Mouse (Mus musculus) myocyte (in vitro differentiated cells): ENCODE results near the gene Gm14085. TPM values are rescaled to one million over a fixed set of nuclear protein-coding genes. Genes with fewer than 3 reads are reported as not detected.
"Not testable (repeated sequence)": the region's sequence is repeated elsewhere in the genome, so short reads cannot be mapped to it uniquely, and the experiment has no call there.

Experiments used
- H3K27me3 ChIP-seq: one replicate; pipeline ENCODE4 v1.6.1; 2011; ENCODE audit not compliant: control insufficient read depth, insufficient read depth, insufficient read length
- H3K36me3 ChIP-seq: one replicate; pipeline ENCODE4 v1.6.1; 2011; ENCODE audit not compliant: control insufficient read depth, insufficient read depth
- H3K4me2 ChIP-seq: one replicate; pipeline ENCODE4 v1.6.1; 2011; ENCODE audit warnings: low read depth, control low read depth
- H3K4me3 ChIP-seq: one replicate; pipeline ENCODE4 v1.5.1; 2011; ENCODE audit warnings: mild to moderate bottlenecking, control low read depth, moderate library complexity
- H3K79me2 ChIP-seq: one replicate; pipeline ENCODE4 v1.6.1; 2011; ENCODE audit not compliant: control insufficient read depth, insufficient read depth
- H3ac ChIP-seq: one replicate; pipeline ENCODE4 v1.6.1; 2011; ENCODE audit not compliant: control insufficient read depth, insufficient read length
- CEBPB ChIP-seq: IDR thresholded peaks from 2 replicates; pipeline ENCODE4 v1.6.1; 2011; ENCODE audit warnings: mild to moderate bottlenecking, moderate library complexity; ENCODE audit not compliant: poor library complexity, insufficient read depth, severe bottlenecking
- E2F4 ChIP-seq: IDR thresholded peaks from one replicate; pipeline ENCODE4 v1.6.1; 2011; ENCODE audit warnings: mild to moderate bottlenecking, control low read depth, moderate library complexity; ENCODE audit not compliant: insufficient read depth
- MAX ChIP-seq: IDR thresholded peaks from one replicate; pipeline ENCODE4 v1.6.1; 2011; ENCODE audit warnings: low read depth, mild to moderate bottlenecking, control low read depth
- MYOD1 ChIP-seq, 3 experiments: IDR thresholded peaks; one replicate each; pipeline ENCODE4 v1.6.1; 2011; ENCODE audit warnings: control low read depth in 2 of 3, low read depth in 2 of 3, mild to moderate bottlenecking in 2 of 3, moderate library complexity in 1 of 3; ENCODE audit not compliant: insufficient read length in 2 of 3, control insufficient read depth in 1 of 3
- MYOG ChIP-seq, 3 experiments: IDR thresholded peaks; one replicate each; pipeline ENCODE4 v1.6.1; 2011; ENCODE audit warnings: control low read depth in 2 of 3, low read depth in 2 of 3, mild to moderate bottlenecking in 2 of 3; ENCODE audit not compliant: insufficient read length in 2 of 3, control insufficient read depth in 1 of 3, insufficient read depth in 1 of 3
- POLR2A ChIP-seq: IDR thresholded peaks from one replicate; pipeline ENCODE4 v1.6.1; 2011; ENCODE audit warnings: low read depth, mild to moderate bottlenecking, control low read depth, moderate library complexity; ENCODE audit not compliant: insufficient read length
- POLR2AphosphoS2 ChIP-seq: IDR thresholded peaks from one replicate; pipeline ENCODE4 v1.6.1; 2011; ENCODE audit warnings: low read depth, control low read depth; ENCODE audit not compliant: insufficient read length
- REST ChIP-seq: IDR thresholded peaks from one replicate; pipeline ENCODE4 v1.6.1; 2011; ENCODE audit warnings: mild to moderate bottlenecking, control low read depth, moderate library complexity; ENCODE audit not compliant: insufficient read depth, insufficient read length
- SRF ChIP-seq: IDR thresholded peaks from one replicate; pipeline ENCODE4 v1.6.1; 2011; ENCODE audit warnings: low read depth; ENCODE audit not compliant: control insufficient read depth, insufficient read length
- TCF12 ChIP-seq: IDR thresholded peaks from one replicate; pipeline ENCODE4 v1.6.1; 2011; ENCODE audit warnings: mild to moderate bottlenecking, control low read depth; ENCODE audit not compliant: poor library complexity, insufficient read depth, severe bottlenecking
- TCF3 ChIP-seq: IDR thresholded peaks from one replicate; pipeline ENCODE4 v1.6.1; 2011; ENCODE audit warnings: low read depth, control low read depth; ENCODE audit not compliant: insufficient read length
- USF1 ChIP-seq: IDR thresholded peaks from one replicate; pipeline ENCODE4 v1.6.1; 2011; ENCODE audit warnings: low read depth, mild to moderate bottlenecking, control low read depth, moderate library complexity
- polyA plus RNA-seq: library from polyadenylated mRNA; unstranded; fragments of >200 nt; fragmentation: generic; extraction: Trizol; gene quantifications from one replicate; pipeline ENCODE4 v1.2.1, GENCODE M21; 2012; ENCODE audit warnings: missing spikeins

The Gm14085 gene
- polyA plus RNA-seq, result not detected

DNA sequence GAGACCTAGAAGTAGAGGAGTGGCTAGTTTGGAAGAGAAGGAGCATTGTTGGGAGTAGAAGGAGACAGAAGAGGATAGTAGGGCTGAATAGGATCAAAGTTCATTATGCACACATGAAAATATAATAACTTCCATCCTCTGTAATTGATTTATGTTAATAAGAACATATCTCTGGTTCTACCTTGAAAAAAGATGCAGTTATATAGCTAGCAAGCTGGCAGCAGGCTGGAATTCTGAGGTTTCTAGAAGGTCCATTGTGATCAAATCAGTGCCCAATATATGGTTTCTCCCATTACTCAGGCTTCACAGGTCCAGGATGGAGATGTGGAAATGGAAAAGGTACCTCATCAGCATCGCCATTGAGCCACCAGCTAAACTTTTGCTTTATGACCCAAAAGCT lies at the start of gene Gm14085:
Gm14085 (plus strand) TSS at position 301 of the 400 bp plus-strand sequence.
- Histone ChIP-seq H3K4me2 (no peak within 1 kb of the TSS), H3K27me3 (no peaks in the 10 kb centered on the region), H3K79me2 (no peaks in the 10 kb centered on the region), H3ac (no peak within 1 kb of the TSS), H3K4me3 (no peak within 1 kb of the TSS), H3K36me3 (no peaks in the 10 kb centered on the region)
- no peak for TF ChIP-seq MYOG (IDR thresholded peaks at IDR 0.05; ENCODE audit: control insufficient read depth in 1 of 3, insufficient read depth in 1 of 3, insufficient read length in 2 of 3, low read depth in 2 of 3)
- TF ChIP-seq USF1, result no peak
- TF ChIP-seq SRF, result no peak
- TF ChIP-seq MYOD1 (IDR thresholded peaks at IDR 0.05; ENCODE audit: control insufficient read depth in 1 of 3, insufficient read length in 2 of 3, low read depth in 2 of 3), result no peak
- no peak for TF ChIP-seq POLR2A
- TF ChIP-seq CEBPB, result no peak
- TF ChIP-seq REST, result no peak

DNA sequence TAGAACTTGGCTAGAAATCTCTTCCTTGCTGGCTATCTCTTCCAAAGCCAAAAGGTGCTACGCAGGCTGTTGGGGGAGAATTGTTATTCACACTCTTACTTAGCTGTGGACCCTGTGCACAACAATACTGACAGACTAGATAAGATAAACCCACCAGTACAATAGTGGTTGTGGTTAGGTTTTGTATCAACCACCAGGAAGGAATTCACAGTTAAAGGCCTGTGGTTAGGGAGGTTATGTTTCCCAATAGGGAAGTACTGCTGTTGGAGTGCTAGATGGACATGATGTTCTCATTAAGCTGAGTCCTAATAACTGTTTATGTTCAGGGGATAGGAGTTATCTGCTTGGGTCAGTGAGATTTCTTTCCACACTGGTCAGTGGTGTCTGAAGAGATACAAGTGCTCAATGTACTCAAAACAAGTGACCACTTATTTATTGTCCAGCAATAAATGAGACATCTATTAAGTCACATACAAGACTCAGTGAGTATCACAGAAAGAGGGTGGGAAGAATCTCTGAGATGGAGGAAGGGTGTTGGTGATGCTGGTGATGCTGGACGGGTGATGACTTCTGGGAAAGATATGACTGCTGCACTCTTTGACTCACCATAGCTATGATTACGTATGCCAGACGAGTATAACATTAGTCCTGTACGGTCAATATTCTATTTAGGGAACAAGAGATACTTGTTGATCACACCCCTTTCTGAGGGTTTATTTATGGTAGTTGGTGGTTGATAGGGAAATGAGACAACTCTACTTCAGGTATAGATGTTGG lies 45.8 kb upstream of the Gm14085 start:
- not testable (repeated sequence) for H3ac ChIP-seq, H3K4me2 ChIP-seq, H3K79me2 ChIP-seq, H3K27me3 ChIP-seq, H3K36me3 ChIP-seq, H3K4me3 ChIP-seq

DNA sequence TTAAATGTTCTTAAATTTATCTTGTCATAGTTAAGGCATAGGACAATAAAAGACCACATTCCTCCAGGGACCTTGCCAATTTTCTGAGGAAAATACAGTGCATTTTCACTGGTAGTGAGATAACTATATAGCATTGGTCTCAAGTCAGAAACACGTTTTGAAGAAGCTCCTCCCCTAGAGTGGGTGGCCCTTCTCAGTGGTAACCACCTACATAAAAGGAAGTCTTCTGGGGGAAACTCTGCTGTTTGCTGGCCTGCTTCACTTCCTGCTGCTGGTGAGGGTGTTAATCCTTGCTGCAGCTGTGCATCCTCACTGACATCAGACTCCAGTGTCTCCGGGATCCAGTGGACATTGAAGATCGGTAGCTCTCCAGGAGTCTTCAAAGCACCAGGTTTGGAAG lies 44.2 kb upstream of the Gm14085 start:
- H3ac ChIP-seq, H3K79me2 ChIP-seq, H3K4me2 ChIP-seq, H3K4me3 ChIP-seq, H3K27me3 ChIP-seq, H3K36me3 ChIP-seq: not testable (repeated sequence)

DNA sequence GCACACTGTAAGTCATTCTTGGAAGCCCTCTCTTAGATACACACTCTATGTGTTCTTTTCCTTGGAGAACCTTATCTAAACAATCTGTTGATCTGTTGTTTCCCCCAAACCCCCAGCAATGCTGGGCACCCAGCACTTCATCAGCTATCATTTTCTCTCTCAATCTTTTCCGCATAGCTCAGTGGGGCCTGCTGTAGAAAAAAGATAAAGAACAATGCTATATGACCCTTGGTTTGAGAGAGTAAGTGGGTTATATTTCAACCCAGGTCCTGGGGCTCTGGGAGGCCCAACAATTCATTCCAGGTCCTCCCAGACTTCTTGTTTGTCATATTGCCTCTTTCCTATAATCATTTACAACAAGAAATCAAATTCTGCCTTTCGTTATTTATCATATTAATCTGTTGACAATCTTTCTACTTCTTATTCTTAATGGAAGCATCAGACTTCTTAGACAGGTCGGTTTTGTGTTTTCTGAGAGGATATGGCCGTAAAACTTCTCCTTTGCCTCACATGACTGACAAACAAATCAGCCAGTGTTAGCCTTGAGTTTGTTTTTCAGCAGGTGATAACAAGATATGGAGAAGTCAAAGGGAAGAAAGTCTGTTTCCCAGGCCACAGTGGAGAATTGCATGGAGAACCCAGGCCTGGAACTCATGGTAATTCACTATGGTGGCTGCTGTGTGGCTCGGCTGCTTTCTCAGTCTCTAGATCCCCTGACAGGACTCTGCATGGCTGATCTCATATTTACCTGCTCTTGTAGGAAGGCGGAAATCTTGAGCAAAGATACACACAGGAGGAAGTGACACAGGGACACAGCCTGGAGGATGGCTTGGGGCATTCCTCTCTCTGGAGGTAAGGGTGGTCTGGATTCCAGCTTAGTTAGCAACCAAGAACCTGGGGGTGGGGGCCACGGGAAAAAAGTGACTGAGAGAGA lies 43.5 kb upstream of the Gm14085 start:
- Histone ChIP-seq H3K79me2 (no peaks in the 10 kb centered on the region), H3K4me3 (no peak overlapping the region), H3K36me3 (no peaks in the 10 kb centered on the region), H3ac (no peak overlapping the region), H3K27me3 (no peaks in the 10 kb centered on the region), H3K4me2 (no peak overlapping the region)
- TF ChIP-seq MAX (no peak), CEBPB (no peak), TCF12 (no peak), SRF (no peak), POLR2AphosphoS2 (no peak), MYOD1 (IDR thresholded peaks at IDR 0.05; ENCODE audit: control insufficient read depth in 1 of 3, insufficient read length in 2 of 3, low read depth in 2 of 3) (no peak), USF1 (no peak), REST (no peak), TCF3 (no peak), POLR2A (no peak), MYOG (IDR thresholded peaks at IDR 0.05; ENCODE audit: control insufficient read depth in 1 of 3, insufficient read depth in 1 of 3, insufficient read length in 2 of 3, low read depth in 2 of 3) (no peak)

DNA sequence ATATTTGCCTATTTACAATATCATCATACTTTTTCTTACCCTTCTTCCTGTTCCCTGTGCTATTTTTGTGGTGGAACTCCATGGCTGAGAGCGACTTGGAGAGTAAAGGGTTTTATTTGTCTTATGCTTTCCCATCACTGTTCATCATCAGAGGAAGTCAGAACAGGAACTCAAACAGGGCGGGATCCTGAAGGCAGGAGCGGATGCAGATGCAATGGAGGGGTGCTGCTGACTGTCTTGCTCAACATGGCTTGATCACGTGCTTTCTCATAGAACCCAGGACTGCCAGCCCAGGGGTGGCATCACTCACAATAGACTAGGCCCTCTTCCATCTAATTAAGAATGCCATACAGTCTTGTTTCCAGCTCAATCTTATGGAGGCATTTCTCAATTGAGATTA lies 34.4 kb upstream of the Gm14085 start:
- H3K4me2 ChIP-seq, result no peak overlapping the region
- H3K36me3 ChIP-seq, result no peaks in the 10 kb centered on the region
- H3K79me2 ChIP-seq, result no peaks in the 10 kb centered on the region
- TF ChIP-seq POLR2A (no peak), TCF12 (no peak), MYOG (IDR thresholded peaks at IDR 0.05; ENCODE audit: control insufficient read depth in 1 of 3, insufficient read depth in 1 of 3, insufficient read length in 2 of 3, low read depth in 2 of 3) (no peak), MAX (no peak), REST (no peak), MYOD1 (IDR thresholded peaks at IDR 0.05; ENCODE audit: control insufficient read depth in 1 of 3, insufficient read length in 2 of 3, low read depth in 2 of 3) (no peak), SRF (no peak), E2F4 (no peak), TCF3 (no peak), USF1 (no peak), CEBPB (no peak), POLR2AphosphoS2 (no peak)
- no peak overlapping the region for H3ac ChIP-seq
- no peak overlapping the region for H3K4me3 ChIP-seq
- H3K27me3 ChIP-seq, result no peaks in the 10 kb centered on the region
